ENCODE assay signal across 8 mouse cellular contexts in genomic region chr14:12139643-12140481, GRCm38 (mm10).
A peak's percentile ranks its signal among the peaks of the same experiment; 100 is the strongest.
DNase-seq lines count a peak whose midpoint lies in the region; ATAC-seq lines count a peak whose summit lies in the region.

No protein-coding gene starts in this region.

- H3K4me3 ChIP-seq in embryonic facial prominence, embryonic 11.5 days (ENCODE audit: low read depth, low read length), result no peak overlapping the region
- H3K4me3 ChIP-seq in lung, embryonic 16.5 days (ENCODE audit: low read length), result no peak overlapping the region

- H3K36me3 ChIP-seq in embryonic facial prominence, embryonic 11.5 days (replicated peaks; ENCODE audit: control insufficient read depth, insufficient read depth, low read depth, low read length), result no peaks in the 10 kb centered on the region
- H3K36me3 ChIP-seq in lung, embryonic 16.5 days (ENCODE audit: control insufficient read depth, insufficient read depth, low read length), result no peaks in the 10 kb centered on the region

- no peaks in the 10 kb centered on the region for H3K27me3 ChIP-seq in embryonic facial prominence, embryonic 11.5 days (ENCODE audit: control insufficient read depth, insufficient read depth, low read length)
- no peaks in the 10 kb centered on the region for H3K27me3 ChIP-seq in lung, embryonic 16.5 days (ENCODE audit: control insufficient read depth, insufficient read depth, low read depth, low read length)

- no peak overlapping the region for H3K4me2 ChIP-seq in embryonic facial prominence, embryonic 11.5 days (ENCODE audit: low read depth, low read length)
- no peak overlapping the region for H3K4me2 ChIP-seq in lung, embryonic 16.5 days (ENCODE audit: low read depth, low read length)

- DNase-seq in 416B (ENCODE audit: low read depth) (peak; percentile 67), ZHBTc4 (ENCODE audit: low read depth, low spot score) (peak; percentile 80)
- DNase-seq in embryonic facial prominence, embryonic 11.5 days (ENCODE audit: low spot score), result peak; percentile 89
- DNase-seq in heart, postnatal 4 days, result peak; percentile 50
- DNase-seq in layer of hippocampus, adult 18-20 months (ENCODE audit: low spot score in 2 of 2), result peak; percentile 30 to 88
- peak; percentile 64 to 67 for DNase-seq in right cerebral cortex, postnatal 10 days (ENCODE audit: low spot score in 2 of 2)
- DNase-seq in testis, postnatal 14 days (ENCODE audit: low spot score), result no peak

- no peaks in the 10 kb centered on the region for H3K9me3 ChIP-seq in embryonic facial prominence, embryonic 11.5 days (replicated peaks; ENCODE audit: control insufficient read depth, low read length)
- no peaks in the 10 kb centered on the region for H3K9me3 ChIP-seq in lung, embryonic 16.5 days (ENCODE audit: control insufficient read depth, low read length)

- H3K4me1 ChIP-seq in embryonic facial prominence, embryonic 11.5 days (ENCODE audit: control insufficient read depth, insufficient read depth, low read length), result no peaks in the 10 kb centered on the region
- no peaks in the 10 kb centered on the region; the same call in 1 of the 2 replicates for H3K4me1 ChIP-seq in lung, embryonic 16.5 days (replicated peaks; ENCODE audit: control insufficient read depth, insufficient read depth, low read length)

- 47% methylated on average over 18 of the region's 18 CpGs for WGBS in embryonic facial prominence, embryonic 11.5 days
- WGBS in lung, embryonic 16.5 days, result 38% methylated on average over 18 of the region's 18 CpGs

- no peak overlapping the region for H3K27ac ChIP-seq in embryonic facial prominence, embryonic 11.5 days (replicated peaks; ENCODE audit: low read depth, low read length)
- no peak overlapping the region for H3K27ac ChIP-seq in lung, embryonic 16.5 days (ENCODE audit: low read length)

- ATAC-seq in embryonic facial prominence, embryonic 11.5 days (replicated peaks; ENCODE audit: insufficient number of reproducible peaks, low FRiP score, low TSS enrichment, low read depth), result no peak; the same call in 1 of the 2 replicates
- peak; percentile 68 for ATAC-seq in lung, embryonic 16.5 days (ENCODE audit: low read depth)

- H3K9ac ChIP-seq in embryonic facial prominence, embryonic 11.5 days (replicated peaks; ENCODE audit: low read length), result no peak overlapping the region
- H3K9ac ChIP-seq in lung, embryonic 16.5 days (ENCODE audit: low read length), result no peak overlapping the region
